Mouse (Mus musculus) kidney, embryonic 14.5 days (tissue): ENCODE results near the gene Cyp2d40. TPM values are rescaled to one million over a fixed set of nuclear protein-coding genes. Genes with fewer than 3 reads are reported as not detected.
"Not testable (repeated sequence)": the region's sequence is repeated elsewhere in the genome, so short reads cannot be mapped to it uniquely, and the experiment has no call there.

Source experiments
- ATAC-seq: fragments of 200-750 bp; cut with Nextera tagmentation; 2 replicates; pipeline ENCODE4 v1.8.0; 2017; ENCODE audit warnings: moderate number of reproducible peaks, mild to moderate bottlenecking, moderate TSS enrichment, moderate library complexity; ENCODE audit not compliant: low FRiP score, low TSS enrichment
- H3K27ac ChIP-seq: fragments of 300-500 bp; sonication (generic); 2 replicates; pipeline ENCODE4 v1.5.1; 2014; ENCODE audit warnings: low read depth, mild to moderate bottlenecking, low read length, moderate library complexity, mixed read lengths
- H3K27me3 ChIP-seq: fragments of 300-500 bp; sonication (generic); 2 replicates; pipeline ENCODE4 v1.6.1; 2014; ENCODE audit warnings: mild to moderate bottlenecking, low read length; ENCODE audit not compliant: control insufficient read depth, insufficient read depth
- H3K36me3 ChIP-seq: fragments of 300-500 bp; sonication (generic); 2 replicates; pipeline ENCODE4 v1.6.1; 2014; ENCODE audit warnings: low read length, mixed read lengths; ENCODE audit not compliant: control insufficient read depth, insufficient read depth
- H3K4me1 ChIP-seq: fragments of 300-500 bp; sonication (generic); 2 replicates; pipeline ENCODE4 v1.6.1; 2014; ENCODE audit warnings: low read length, mixed read lengths; ENCODE audit not compliant: control insufficient read depth, insufficient read depth
- H3K4me2 ChIP-seq: fragments of 300-500 bp; sonication (generic); replicated peaks from 2 replicates; pipeline ENCODE4 v1.6.1; 2014; ENCODE audit warnings: low read depth, mild to moderate bottlenecking, low read length
- H3K4me3 ChIP-seq: fragments of 300-500 bp; sonication (generic); 2 replicates; pipeline ENCODE4 v1.5.1; 2014; ENCODE audit warnings: mild to moderate bottlenecking, low read length
- H3K9ac ChIP-seq: fragments of 300-500 bp; sonication (generic); 2 replicates; pipeline ENCODE4 v1.6.1; 2014; ENCODE audit warnings: low read depth, mild to moderate bottlenecking, low read length, moderate library complexity
- H3K9me3 ChIP-seq: fragments of 300-500 bp; sonication (generic); 2 replicates; pipeline ENCODE4 v1.6.1; 2016; ENCODE audit warnings: low read length; ENCODE audit not compliant: control insufficient read depth
- WGBS: fragments of 180-500 bp; shearing (Covaris S2); extraction: QIAGEN DNeasy Blood & Tissue Kit; methylation state at CpG from one replicate; pipeline ENCODE4 v1.1.7; 2014; 5-methylcytosine and 5-hydroxymethylcytosine counted together
- polyA plus RNA-seq: library from polyadenylated mRNA; unstranded; fragments of >200 nt; fragmentation: Nextera tagmentation; extraction: Ambion mirVana; gene quantifications from 2 replicates; pipeline ENCODE4 v1.2.1, GENCODE M21; 2014

Cyp2d40 gene
- polyA plus RNA-seq, 1 experiment from 2014 or later: not detected

DNA sequence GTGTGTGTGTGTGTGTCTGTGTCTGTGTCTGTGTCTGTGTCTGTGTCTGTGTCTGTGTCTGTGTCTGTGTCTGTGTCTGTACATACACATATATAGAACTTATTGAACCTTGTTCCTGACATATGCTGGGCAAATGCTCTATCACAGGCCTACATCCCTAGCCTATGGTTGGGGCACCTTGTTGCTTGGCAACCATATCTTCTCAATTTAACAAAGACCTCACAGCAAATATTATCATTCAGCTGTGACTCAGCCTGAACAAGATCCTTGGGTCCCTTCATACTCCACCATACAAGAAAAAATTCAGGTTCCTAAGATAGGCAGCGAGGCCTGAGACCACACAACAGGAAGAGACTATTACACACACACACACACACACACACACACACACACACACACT is 29.5 kb upstream of the Cyp2d40 start:
- H3K27ac ChIP-seq: no peak overlapping the region

DNA sequence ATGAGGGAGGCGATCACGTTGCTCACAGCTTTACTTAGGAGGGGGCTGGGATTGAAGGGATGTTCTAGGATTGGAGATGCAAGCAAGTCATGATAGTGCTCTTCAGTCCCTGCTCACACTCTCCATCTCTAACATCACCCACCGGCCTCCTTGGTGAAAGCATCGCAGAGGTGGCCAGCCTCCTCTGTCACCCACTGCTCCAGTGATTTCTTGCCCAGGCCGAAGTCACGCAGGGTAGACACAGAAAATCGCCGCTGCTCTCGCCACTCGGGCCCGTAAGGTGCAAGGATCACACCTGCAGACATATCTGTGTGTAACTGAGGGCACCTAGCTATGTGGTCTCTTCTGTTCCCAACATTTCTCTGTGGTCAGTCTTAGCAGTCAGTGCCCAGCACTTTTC is 28.6 kb upstream of the Cyp2d40 start:
- H3K36me3 ChIP-seq: no peaks in the 10 kb centered on the region
- ATAC-seq: no peak
- WGBS: 92% methylated on average over 11 of the region's 11 CpGs
- H3K9ac ChIP-seq: no peak overlapping the region
- H3K4me1 ChIP-seq: no peaks in the 10 kb centered on the region
- no peak overlapping the region for H3K27ac ChIP-seq
- H3K4me2 ChIP-seq: no peak overlapping the region
- no peak overlapping the region for H3K4me3 ChIP-seq
- H3K27me3 ChIP-seq: no peaks in the 10 kb centered on the region
- H3K9me3 ChIP-seq: no peaks in the 10 kb centered on the region

More for the DNA sequence above, 29.5 kb upstream of the Cyp2d40 start:
- Histone ChIP-seq H3K9ac (no peak overlapping the region), H3K36me3 (no peaks in the 10 kb centered on the region), H3K27me3 (no peaks in the 10 kb centered on the region), H3K4me3 (no peak overlapping the region), H3K9me3 (no peaks in the 10 kb centered on the region), H3K4me1 (no peaks in the 10 kb centered on the region), H3K4me2 (no peak overlapping the region)
- WGBS: 96% methylated on average over 1 of the region's 1 CpGs
- no peak for ATAC-seq

DNA sequence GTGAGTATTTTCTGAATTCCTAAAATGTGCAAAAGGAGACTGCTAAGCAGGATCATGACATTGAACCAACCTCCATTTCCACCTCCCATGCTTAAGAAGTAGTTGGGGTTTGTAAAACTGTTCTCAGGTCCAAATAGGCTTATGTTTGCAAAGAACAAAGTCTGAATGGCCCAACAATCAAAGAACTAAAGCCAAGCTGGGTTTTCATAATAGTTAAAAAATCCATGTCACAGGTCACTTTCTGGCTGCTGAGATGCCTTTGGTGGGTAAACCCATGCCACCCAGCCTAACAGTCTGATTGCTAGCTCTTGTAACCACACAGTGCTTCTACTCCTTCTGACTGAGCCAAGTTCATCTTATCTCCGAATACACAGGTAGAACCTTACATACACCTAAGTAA is 20.6 kb upstream of the Cyp2d40 start:
- H3K4me1 ChIP-seq: no peaks in the 10 kb centered on the region
- no peak for ATAC-seq
- no peaks in the 10 kb centered on the region for H3K9me3 ChIP-seq
- H3K4me2 ChIP-seq: no peak overlapping the region
- WGBS: 83% methylated on average over 1 of the region's 1 CpGs
- no peak overlapping the region for H3K9ac ChIP-seq
- no peaks in the 10 kb centered on the region for H3K27me3 ChIP-seq
- H3K36me3 ChIP-seq: no peaks in the 10 kb centered on the region
- H3K27ac ChIP-seq: no peak overlapping the region
- no peak overlapping the region for H3K4me3 ChIP-seq

DNA sequence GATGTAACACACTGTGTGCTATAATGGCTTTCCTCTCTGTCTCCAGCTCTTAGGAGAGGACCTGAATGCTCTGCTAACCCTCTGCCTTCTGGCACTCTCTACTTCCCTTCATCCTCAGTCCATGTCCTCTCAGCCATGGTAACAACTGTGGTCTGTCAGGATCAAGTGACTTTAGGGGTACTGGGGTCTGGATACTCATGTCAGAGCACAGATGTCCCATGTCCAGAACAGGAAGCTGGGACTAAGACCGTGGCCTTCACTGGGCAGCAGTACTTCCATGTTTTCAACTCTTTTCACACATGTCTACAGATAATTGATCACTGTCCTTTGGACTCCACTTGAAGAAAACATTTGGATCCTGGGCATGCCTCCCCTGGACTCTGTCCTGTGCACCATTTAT is 19.8 kb upstream of the Cyp2d40 start:
- Histone ChIP-seq H3K4me2 (no peak overlapping the region), H3K27ac (no peak overlapping the region), H3K9ac (no peak overlapping the region), H3K9me3 (no peaks in the 10 kb centered on the region), H3K27me3 (no peaks in the 10 kb centered on the region), H3K4me3 (no peak overlapping the region), H3K4me1 (no peaks in the 10 kb centered on the region), H3K36me3 (no peaks in the 10 kb centered on the region)
- no peak; the same call in 1 of the 2 replicates for ATAC-seq
- WGBS: 47% methylated on average over 1 of the region's 1 CpGs

DNA sequence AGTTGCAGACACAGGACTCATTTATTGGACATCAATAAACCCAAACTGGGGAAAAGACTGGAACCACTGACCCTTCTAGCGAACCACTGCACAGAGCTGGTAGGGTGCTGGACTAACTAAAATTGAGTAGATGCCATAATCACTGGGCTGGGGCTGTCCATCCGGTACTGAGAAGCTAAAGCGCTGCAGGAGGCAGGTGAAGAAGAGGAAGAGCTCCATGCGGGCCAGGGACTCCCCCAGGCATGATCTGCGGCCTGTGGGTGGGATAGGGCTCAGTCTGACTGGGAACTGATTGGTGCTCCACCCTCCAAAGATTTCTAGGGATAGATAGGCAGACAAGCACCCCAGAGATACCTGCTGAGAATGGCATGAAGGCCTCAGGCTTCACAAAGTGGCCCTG is 13.9 kb upstream of the Cyp2d40 start:
- not testable (repeated sequence) for H3K4me2 ChIP-seq, H3K9ac ChIP-seq, H3K36me3 ChIP-seq, H3K4me1 ChIP-seq, H3K27ac ChIP-seq, ATAC-seq, H3K9me3 ChIP-seq, H3K27me3 ChIP-seq, H3K4me3 ChIP-seq
- 92% methylated on average over 5 of the region's 5 CpGs for WGBS

DNA sequence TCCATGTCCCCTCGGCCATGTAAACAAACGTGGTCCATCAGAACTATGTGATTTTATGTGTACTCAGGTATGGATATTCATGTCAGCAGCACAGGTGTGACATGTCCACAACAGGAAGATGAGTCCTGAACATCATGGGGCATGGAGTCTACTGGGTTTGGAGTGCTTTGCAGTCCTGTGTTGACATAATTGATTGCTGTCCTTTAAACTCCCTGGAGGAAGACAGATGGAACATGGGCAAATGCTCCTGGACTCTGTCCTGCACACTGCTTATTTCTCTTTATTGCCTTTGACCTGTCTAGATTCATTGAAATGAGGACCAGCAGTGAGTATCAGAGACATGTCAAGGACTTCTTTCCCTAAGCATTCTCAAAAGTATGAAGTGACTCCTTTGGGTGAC is 2.0 kb upstream of the Cyp2d40 start:
- Histone ChIP-seq H3K4me1 (no peaks in the 10 kb centered on the region), H3K9ac (no peak overlapping the region), H3K36me3 (no peaks in the 10 kb centered on the region), H3K4me3 (no peak overlapping the region), H3K9me3 (no peaks in the 10 kb centered on the region), H3K27ac (no peak overlapping the region), H3K4me2 (no peak overlapping the region), H3K27me3 (no peaks in the 10 kb centered on the region)
- no peak for ATAC-seq
- 89% methylated on average over 2 of the region's 2 CpGs for WGBS

DNA sequence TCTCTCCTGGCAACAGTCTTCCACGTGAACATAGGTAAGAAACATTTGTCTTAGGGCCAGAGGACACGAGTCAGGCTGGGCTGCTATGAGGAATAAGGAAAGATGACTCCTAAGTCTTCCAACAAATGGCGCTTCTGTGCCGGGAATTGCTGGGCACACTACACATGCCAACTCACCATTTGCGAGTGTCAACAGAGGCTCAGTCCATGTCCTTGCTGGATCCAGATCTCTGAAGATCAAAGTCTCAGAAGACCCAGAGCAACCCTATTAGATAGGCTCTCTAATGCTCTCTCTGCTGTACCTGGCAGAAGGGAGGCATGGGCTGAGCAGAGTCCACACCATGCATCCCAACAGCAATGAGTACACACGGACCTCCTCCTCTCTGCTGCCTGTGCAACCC is 898 bp upstream of the Cyp2d40 start:
- Histone ChIP-seq H3K4me1 (no peaks in the 10 kb centered on the region), H3K9ac (no peak overlapping the region), H3K27me3 (no peaks in the 10 kb centered on the region), H3K27ac (no peak overlapping the region), H3K9me3 (no peaks in the 10 kb centered on the region), H3K36me3 (no peaks in the 10 kb centered on the region), H3K4me3 (no peak overlapping the region), H3K4me2 (no peak overlapping the region)
- ATAC-seq: no peak
- 85% methylated on average over 6 of the region's 6 CpGs for WGBS

DNA sequence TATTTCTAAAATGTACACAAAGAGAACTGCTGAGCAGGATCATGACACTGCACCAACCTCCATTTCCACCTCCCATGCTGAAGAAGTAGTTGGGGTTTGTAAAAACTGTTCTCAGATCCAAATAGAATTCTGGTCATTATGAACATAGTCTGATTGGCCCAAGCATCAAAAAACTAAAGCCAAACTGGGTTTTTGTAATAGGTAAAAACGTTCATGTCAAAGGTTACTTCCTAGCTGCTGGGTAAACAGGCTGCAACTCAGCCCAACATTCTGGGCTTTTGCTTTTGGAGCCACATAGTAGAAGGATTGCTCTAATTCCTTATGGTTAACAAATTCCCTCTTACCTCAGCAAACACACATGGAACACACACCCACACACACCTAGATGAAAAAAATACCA is 15.8 kb downstream of the Cyp2d40 start:
- WGBS: 61% methylated on average over 1 of the region's 1 CpGs
- no peaks in the 10 kb centered on the region for H3K4me1 ChIP-seq
- 0 out of 2 replicates have a peak, but pooled peaks cover 4% of the 10 kb centered on the region for H3K9me3 ChIP-seq
- no peak overlapping the region for H3K4me2 ChIP-seq
- no peaks in the 10 kb centered on the region for H3K27me3 ChIP-seq
- no peak overlapping the region for H3K4me3 ChIP-seq
- no peaks in the 10 kb centered on the region for H3K36me3 ChIP-seq
- H3K9ac ChIP-seq: no peak overlapping the region
- no peak overlapping the region for H3K27ac ChIP-seq
- ATAC-seq: no peak

DNA sequence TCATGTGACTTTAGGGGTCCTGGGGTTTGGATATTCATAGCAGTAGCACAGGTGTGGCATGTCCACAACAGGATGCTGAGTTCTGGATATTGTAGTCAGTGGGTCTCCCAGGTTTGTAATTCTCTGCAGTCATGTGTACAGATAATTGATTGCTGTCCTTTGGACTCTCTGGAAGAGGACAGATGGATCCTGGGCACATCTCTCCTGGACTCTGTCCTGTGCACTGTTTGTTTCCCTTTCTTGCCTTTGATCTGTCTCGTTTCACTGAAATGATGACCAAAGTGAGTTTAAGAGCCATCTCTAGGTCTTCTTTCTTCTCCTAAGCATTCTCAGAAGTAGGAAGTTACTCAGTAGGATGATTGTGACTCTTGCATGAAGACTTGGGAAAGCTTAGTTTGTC is 16.5 kb downstream of the Cyp2d40 start:
- H3K4me3 ChIP-seq: no peak overlapping the region
- no peak for ATAC-seq

More for the DNA sequence above, 16.5 kb downstream of the Cyp2d40 start:
- Histone ChIP-seq H3K9ac (no peak overlapping the region), H3K36me3 (no peaks in the 10 kb centered on the region), H3K27ac (no peak overlapping the region), H3K4me1 (no peaks in the 10 kb centered on the region), H3K4me2 (no peak overlapping the region), H3K27me3 (no peaks in the 10 kb centered on the region), H3K9me3 (0 out of 2 replicates have a peak, but pooled peaks cover 4% of the 10 kb centered on the region)
- WGBS: 66% methylated on average over 1 of the region's 1 CpGs
